Mouse (Mus musculus): ENCODE data around the gene Pcp4l1.
"Not testable (repeated sequence)": the region's sequence is repeated elsewhere in the genome, so short reads cannot be mapped to it uniquely, and the experiment has no call there.

Gene Pcp4l1

GRCm38 (mm10) chr1:171137486-171138155, 58.4 kb downstream of the Pcp4l1 start:
- not testable (repeated sequence) for DNase-seq (ENCODE audit: extremely low spot score)

DNA sequence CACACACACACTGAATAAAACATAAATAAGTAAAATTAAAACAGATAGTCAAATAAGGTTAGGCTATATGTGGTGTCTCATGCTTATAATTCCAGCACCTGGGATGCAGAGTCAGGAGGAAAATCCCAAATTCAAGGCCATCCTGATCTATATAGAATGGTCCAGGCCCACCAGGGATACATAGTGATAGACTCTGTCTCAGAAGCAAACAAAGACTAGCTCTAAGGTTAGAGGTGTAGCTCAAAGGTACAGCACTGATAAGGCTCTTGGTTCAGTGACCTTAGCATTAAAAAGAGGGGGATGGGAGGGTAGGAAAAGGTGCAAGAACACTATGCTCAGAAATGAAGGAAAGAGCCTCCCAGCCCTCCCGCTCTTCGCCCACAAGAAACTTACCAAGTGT, 60.5 kb downstream of the Pcp4l1 start:
- no peak for DNase-seq (ENCODE audit: extremely low spot score)

DNA sequence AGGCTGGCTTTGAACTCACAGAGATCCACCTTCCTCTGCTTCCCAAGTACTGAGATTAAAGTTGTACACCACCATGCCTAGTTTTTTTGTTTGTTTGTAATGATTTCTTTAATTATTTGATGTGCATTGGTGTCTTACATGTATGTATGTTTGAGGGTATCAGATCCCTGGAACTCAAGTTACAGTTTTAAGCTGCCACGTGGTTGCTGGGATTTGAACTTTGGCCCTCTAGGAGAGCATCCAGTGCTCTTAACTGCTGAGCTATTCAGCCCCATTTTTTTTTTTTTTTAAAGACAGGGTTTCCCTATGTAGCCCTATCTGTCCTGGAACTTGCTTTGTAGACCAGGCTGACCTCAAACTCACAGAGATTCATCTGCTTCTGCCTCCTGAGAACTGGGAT, 65.1 kb downstream of the Pcp4l1 start:
- no peak for DNase-seq (ENCODE audit: extremely low spot score)

DNA sequence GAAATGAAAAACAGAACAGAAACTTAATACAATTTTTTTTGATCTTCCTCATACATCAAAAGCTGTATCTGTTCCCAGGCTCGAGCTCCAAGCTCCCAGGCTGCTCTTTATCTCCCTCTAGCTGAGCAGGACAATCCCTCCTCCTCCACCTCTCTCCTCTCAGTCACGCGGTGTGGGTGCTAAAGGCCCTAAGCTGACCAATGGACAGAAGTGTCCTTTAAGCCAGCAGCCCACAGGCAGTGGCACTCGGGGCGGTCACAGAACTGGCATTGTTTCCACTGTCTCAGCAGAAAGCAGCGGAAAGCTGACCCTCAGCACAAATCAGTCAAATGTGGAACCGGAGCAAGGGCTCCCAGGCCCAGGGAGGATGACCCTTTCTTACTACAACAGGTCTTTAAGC, 66.8 kb downstream of the Pcp4l1 start:
- no peak for DNase-seq (ENCODE audit: extremely low spot score)

DNA sequence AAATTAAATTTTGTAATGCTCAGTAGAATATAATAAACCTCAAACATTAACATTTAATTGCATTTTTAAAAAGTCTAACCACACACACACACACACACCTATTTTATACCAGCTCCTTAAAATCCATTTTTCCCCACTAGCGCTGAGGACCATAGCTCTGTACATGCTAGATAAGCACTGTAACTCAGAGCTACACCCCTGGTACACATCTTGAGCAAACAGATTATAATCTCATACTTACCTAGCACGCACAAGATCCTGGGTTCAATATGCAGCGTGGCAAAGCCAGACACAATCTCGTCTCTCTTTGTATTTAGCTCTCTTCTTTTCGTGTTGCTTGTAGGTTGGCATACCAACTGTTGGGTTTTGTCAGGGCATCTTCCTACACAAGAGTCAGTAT, 71.7 kb downstream of the Pcp4l1 start:
- no peak for DNase-seq (ENCODE audit: extremely low spot score)

Measured in embryo, embryonic 9.5 days (tissue).